Mouse (Mus musculus) intestine, embryonic 16.5 days (tissue): ENCODE measurements around the gene 1700008O03Rik. TPM values are rescaled to one million over a fixed set of nuclear protein-coding genes. Genes with fewer than 3 reads are reported as not detected.

Experiments
- ATAC-seq: fragments of 200-750 bp; cut with Nextera tagmentation; 2 replicates; pipeline ENCODE4 v1.8.0; 2017; ENCODE audit warnings: moderate TSS enrichment, moderate library complexity
- H3K27ac ChIP-seq: fragments of 300-500 bp; sonication (generic); 2 replicates; pipeline ENCODE4 v1.5.1; 2014; ENCODE audit warnings: mild to moderate bottlenecking, low read length
- H3K27me3 ChIP-seq: fragments of 300-500 bp; sonication (generic); replicated peaks from 2 replicates; pipeline ENCODE4 v1.6.1; 2014; ENCODE audit warnings: low read length, control low read depth, mixed read lengths; ENCODE audit not compliant: control insufficient read depth, insufficient read depth
- H3K36me3 ChIP-seq: fragments of 300-500 bp; sonication (generic); 2 replicates; pipeline ENCODE4 v1.6.1; 2014; ENCODE audit warnings: low read length, control low read depth; ENCODE audit not compliant: control insufficient read depth, insufficient read depth
- H3K4me1 ChIP-seq: fragments of 300-500 bp; sonication (generic); 2 replicates; pipeline ENCODE4 v1.6.1; 2014; ENCODE audit warnings: low read length, control low read depth, mixed read lengths; ENCODE audit not compliant: control insufficient read depth, insufficient read depth
- H3K4me2 ChIP-seq: fragments of 300-500 bp; sonication (generic); 2 replicates; pipeline ENCODE4 v1.6.1; 2014; ENCODE audit warnings: low read depth, low read length, control low read depth
- H3K4me3 ChIP-seq: fragments of 300-500 bp; sonication (generic); 2 replicates; pipeline ENCODE4 v1.5.1; 2014; ENCODE audit warnings: mild to moderate bottlenecking, low read length
- H3K9ac ChIP-seq: fragments of 300-500 bp; sonication (generic); 2 replicates; pipeline ENCODE4 v1.6.1; 2014; ENCODE audit warnings: low read depth, low read length
- H3K9me3 ChIP-seq: fragments of 300-500 bp; sonication (generic); 2 replicates; pipeline ENCODE4 v1.6.1; 2016; ENCODE audit warnings: low read length, control low read depth; ENCODE audit not compliant: control insufficient read depth
- WGBS: fragments of 180-500 bp; shearing (Covaris S2); extraction: QIAGEN DNeasy Blood & Tissue Kit; methylation state at CpG from one replicate; pipeline ENCODE4 v1.1.7; 2014; 5-methylcytosine and 5-hydroxymethylcytosine counted together
- polyA plus RNA-seq: library from polyadenylated mRNA; unstranded; fragments of >200 nt; fragmentation: Nextera tagmentation; extraction: Ambion mirVana; gene quantifications from 2 replicates; pipeline ENCODE4 v1.2.1, GENCODE M21; 2015

1700008O03Rik gene
- polyA plus RNA-seq, 1 experiment from 2014 or later, result 0.88 TPM

DNA sequence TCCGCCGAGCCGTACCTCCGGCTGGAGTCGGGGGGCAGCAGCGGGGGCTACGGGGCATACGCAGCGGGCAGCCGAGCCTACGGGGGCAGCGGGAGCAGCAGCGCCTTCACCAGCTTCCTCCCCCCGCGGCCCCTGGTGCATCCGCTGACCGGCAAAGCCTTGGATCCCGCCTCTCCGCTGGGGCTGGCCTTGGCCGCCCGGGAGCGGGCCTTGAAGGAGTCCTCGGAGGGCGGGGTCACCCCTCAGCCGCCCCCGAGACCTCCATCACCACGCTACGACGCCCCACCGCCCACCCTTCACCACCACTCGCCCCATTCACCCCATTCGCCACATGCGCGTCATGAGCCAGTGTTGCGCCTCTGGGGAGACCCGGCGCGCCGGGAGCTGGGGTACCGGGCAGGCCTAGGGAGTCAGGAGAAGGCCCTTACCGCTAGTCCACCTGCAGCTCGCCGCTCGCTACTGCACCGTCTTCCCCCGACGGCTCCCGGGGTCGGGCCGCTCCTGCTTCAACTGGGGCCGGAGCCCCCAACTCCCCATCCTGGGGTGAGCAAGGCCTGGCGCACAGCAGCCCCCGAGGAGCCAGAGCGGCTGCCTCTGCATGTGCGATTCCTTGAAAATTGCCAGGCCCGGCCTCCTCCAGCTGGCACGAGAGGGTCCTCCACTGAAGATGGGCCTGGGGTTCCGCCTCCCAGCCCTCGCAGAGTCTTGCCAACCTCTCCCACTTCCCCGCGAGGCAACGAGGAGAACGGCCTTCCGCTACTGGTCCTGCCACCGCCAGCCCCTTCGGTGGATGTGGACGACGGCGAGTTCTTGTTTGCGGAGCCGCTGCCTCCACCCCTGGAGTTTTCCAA, 32.6 kb downstream of the 1700008O03Rik start:
- Histone ChIP-seq H3K27ac (no peak overlapping the region), H3K4me1 (peaks cover 18% of the 10 kb centered on the region), H3K27me3 (peaks cover 77% of the 10 kb centered on the region), H3K9me3 (no peaks in the 10 kb centered on the region), H3K36me3 (no peaks in the 10 kb centered on the region), H3K4me2 (no peak overlapping the region; the same call in 1 of the 2 replicates), H3K9ac (no peak overlapping the region), H3K4me3 (peak overlapping the region; percentile 14; the same call in 1 of the 2 replicates)
- 3% methylated on average over 63 of the region's 71 CpGs for WGBS
- ATAC-seq, result no peak

DNA sequence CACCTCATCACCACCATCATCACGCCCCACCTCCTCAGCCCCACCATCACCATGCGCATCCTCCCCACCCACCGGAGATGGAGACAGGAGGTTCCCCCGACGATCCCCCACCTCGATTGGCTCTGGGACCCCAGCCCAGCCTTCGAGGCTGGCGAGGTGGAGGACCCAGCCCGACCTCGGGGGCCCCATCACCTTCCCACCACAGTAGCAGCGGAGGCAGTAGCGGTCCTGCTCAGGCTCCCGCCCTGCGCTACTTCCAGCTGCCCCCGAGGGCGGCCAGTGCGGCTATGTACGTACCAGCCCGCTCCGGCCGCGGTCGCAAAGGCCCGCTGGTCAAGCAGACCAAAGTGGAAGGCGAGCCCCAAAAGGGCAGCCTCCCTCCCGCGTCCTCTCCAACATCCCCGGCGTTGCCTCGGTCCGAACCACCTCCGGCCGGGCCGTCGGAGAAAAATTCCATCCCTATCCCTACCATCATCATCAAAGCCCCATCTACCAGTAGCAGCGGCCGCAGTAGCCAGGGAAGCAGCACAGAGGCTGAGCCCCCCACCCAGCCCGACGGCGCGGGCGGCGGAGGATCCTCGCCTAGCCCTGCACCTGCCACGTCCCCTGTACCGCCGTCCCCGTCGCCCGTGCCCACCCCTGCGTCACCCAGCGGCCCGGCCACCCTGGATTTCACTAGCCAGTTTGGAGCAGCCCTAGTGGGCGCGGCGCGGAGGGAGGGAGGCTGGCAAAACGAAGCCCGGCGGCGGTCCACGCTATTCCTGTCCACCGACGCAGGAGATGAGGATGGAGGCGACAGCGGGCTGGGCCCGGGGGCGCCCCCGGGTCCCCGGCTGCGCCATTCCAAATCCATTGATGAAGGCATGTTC, 33.5 kb downstream of the 1700008O03Rik start:
- peaks cover 70% of the 10 kb centered on the region for H3K27me3 ChIP-seq
- no peak overlapping the region for H3K27ac ChIP-seq
- H3K4me1 ChIP-seq, result peaks cover 16% of the 10 kb centered on the region
- 7% methylated on average over 71 of the region's 71 CpGs for WGBS
- no peaks in the 10 kb centered on the region for H3K36me3 ChIP-seq
- 0 out of 2 replicates have a peak overlapping the region, but pooled peaks have one; percentile 2 for H3K4me3 ChIP-seq
- H3K4me2 ChIP-seq, result no peak overlapping the region
- ATAC-seq, result no peak
- H3K9me3 ChIP-seq, result no peaks in the 10 kb centered on the region
- H3K9ac ChIP-seq, result no peak overlapping the region

DNA sequence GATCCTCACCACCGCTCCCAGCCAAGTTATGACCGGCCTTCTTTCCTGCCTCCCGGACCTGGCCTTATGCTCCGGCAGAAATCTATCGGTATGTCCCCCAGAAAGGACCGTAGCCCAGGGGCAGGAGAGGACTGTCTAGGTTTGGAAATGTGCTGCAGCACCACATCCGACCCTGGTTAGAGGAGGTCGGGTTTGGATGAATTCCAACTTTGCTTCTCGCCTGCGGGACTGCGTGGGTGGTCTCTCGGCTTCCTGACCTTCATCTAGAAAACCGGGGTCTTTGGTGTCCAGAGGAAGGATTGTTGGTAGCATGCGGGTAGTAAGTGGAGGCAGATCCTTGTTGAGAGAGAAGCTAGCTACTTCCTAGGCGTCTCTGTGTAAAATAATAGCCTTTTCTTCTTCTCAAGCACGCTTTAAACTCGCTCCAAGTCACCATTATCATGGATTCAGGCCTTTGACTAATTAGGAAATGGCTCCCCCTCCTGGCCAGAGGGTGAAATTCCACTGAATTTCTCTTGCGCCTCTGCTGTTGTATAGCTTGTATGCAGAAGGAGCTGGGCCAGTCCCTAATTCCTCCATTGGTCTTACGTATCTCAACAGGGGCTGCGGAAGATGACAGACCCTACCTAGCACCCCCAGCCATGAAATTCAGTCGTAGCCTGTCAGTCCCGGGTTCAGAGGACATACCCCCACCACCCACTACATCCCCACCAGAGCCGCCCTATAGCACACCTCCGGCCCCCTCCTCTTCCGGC, 34.5 kb downstream of the 1700008O03Rik start:
- Histone ChIP-seq H3K4me3 (peak overlapping the region; percentile 35), H3K27ac (no peak overlapping the region), H3K9me3 (no peaks in the 10 kb centered on the region), H3K9ac (peak overlapping the region; percentile 59), H3K27me3 (peaks cover 61% of the 10 kb centered on the region), H3K36me3 (no peaks in the 10 kb centered on the region), H3K4me1 (peaks cover 9% of the 10 kb centered on the region; the same call in 1 of the 2 replicates), H3K4me2 (peak overlapping the region; percentile 60)
- peak; percentile 57 for ATAC-seq
- 6% methylated on average over 25 of the region's 25 CpGs for WGBS

DNA sequence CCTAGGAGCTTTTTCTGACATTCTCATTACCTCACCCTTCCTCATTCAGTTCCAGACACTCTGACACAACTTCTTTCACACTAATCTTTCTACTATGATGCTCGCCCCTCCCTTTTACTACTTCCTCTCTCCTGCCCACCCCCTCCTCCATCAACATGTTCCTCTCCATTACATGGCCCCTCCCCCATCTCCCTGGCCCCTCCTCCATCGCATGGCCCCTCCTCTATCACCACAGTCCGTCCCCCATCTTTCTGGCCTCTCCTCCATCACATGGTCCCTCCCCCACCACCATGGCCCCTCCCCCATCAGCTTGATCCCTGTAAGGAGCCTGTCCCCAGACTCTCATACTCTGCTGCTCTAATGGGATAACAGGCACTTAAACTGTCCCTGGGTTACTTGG, 36.6 kb downstream of the 1700008O03Rik start:
- Histone ChIP-seq H3K4me3 (no peak overlapping the region), H3K4me2 (no peak overlapping the region), H3K9ac (no peak overlapping the region), H3K36me3 (no peaks in the 10 kb centered on the region), H3K4me1 (peaks cover 9% of the 10 kb centered on the region; the same call in 1 of the 2 replicates), H3K27ac (no peak overlapping the region), H3K9me3 (no peaks in the 10 kb centered on the region), H3K27me3 (peaks cover 40% of the 10 kb centered on the region)
- ATAC-seq, result no peak
- whole genome bisulfite sequencing, result 27% methylated on average over 3 of the region's 3 CpGs

DNA sequence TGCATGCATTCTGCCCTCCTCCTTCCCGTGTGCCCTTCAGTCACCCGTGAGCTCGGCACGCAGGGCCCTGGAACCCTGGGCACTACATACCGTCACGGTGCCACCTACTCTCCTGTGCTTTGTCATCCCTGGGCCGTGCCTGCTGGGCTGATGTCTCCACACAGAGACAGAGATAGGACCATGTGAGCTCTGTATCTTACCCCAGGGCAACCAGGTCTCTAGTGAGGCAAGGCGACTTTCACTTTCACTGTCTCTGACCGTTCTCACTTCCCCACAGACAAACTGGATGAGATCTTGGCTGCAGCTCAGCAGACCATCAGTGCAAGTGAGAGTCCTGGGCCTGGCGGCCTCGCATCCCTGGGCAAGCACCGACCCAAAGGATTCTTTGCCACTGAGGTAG, 41.0 kb downstream of the 1700008O03Rik start:
- Histone ChIP-seq H3K27ac (no peak overlapping the region), H3K9me3 (no peaks in the 10 kb centered on the region), H3K9ac (no peak overlapping the region), H3K4me3 (no peak overlapping the region), H3K27me3 (peaks cover 7% of the 10 kb centered on the region; the same call in 1 of the 2 replicates), H3K36me3 (no peaks in the 10 kb centered on the region), H3K4me2 (no peak overlapping the region), H3K4me1 (no peaks in the 10 kb centered on the region)
- no peak for ATAC-seq
- WGBS, result 76% methylated on average over 12 of the region's 12 CpGs

DNA sequence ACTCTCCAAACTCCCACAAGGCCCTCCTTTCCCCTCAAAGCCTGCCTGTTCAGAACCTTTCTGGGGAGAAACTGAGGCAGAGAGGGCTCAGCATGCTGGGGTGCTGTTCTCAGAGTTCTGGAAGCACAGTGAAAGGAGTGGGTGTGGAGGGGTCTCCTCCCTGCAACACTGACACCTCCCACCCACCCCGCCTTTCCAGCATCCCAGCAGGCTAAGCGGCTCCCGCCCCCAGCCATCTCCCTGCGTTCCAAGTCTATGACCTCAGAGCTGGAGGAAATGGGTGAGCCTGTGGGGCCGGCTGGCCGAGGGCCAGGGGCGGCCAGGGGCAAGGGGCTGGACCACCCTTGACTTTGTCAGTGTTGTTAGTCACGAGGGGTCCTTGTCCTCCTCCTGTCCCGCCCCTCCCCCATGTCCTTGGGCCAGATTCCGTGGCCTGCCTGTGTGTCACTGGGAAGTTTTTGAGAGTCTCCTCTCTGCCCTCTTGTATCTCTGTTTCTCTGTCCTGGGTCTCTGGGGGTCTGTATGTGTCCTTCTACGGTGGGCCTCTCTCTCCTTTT, 42.1 kb downstream of the 1700008O03Rik start:
- no peak overlapping the region for H3K27ac ChIP-seq
- 22% methylated on average over 11 of the region's 11 CpGs for WGBS
- no peaks in the 10 kb centered on the region for H3K36me3 ChIP-seq
- peak; percentile 40; the same call in 1 of the 2 replicates for ATAC-seq
- no peak overlapping the region for H3K4me2 ChIP-seq
- H3K4me3 ChIP-seq, result no peak overlapping the region
- H3K9me3 ChIP-seq, result no peaks in the 10 kb centered on the region
- H3K27me3 ChIP-seq, result 0 out of 2 replicates have a peak, but pooled peaks cover 6% of the 10 kb centered on the region
- no peaks in the 10 kb centered on the region for H3K4me1 ChIP-seq
- H3K9ac ChIP-seq, result 0 out of 2 replicates have a peak overlapping the region, but pooled peaks have one; percentile 10

DNA sequence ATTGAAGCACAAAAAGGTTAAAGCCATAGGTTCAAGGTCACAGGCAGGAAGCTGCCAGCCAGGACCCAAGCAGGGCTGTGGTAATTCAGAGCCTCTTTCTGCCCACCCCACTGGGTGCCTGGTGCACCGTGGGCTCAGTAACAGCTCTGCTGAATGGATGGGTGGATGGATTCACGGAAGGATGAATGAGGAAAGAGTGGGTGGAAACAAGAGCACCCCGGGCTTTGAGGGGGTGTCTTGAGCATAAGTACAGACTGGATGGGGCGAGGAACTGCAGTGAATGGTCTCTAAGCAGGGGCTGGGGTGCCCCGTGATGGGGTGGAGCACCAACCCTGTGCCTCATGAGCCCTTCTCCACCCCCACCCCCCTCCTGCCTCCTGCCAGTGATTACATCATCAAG, 43.9 kb downstream of the 1700008O03Rik start:
- H3K9ac ChIP-seq, result no peak overlapping the region
- WGBS, result 64% methylated on average over 5 of the region's 5 CpGs
- H3K4me1 ChIP-seq, result no peaks in the 10 kb centered on the region
- no peak for ATAC-seq
- H3K4me2 ChIP-seq, result no peak overlapping the region
- H3K9me3 ChIP-seq, result no peaks in the 10 kb centered on the region
- no peak overlapping the region for H3K4me3 ChIP-seq
- H3K27me3 ChIP-seq, result peaks cover 21% of the 10 kb centered on the region
- H3K27ac ChIP-seq, result no peak overlapping the region
- no peaks in the 10 kb centered on the region for H3K36me3 ChIP-seq

DNA sequence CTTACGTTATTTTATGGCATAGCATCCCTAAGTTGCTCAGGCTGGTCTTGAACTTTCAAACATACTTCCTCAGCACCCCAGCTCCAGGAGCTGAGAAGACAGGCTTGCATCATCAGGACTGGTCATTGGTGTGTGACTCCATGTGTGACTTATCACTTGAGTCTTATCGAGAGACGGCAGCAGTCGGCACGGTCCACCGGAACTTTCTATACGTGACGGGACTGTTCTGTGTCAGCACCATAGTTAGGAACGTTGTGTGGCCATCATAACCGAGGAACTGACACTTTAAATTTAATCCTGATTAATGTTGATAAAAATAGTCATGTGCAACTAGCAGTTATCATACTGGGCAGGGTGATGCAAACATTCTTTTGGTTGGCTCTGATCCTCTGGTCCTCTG, 44.5 kb downstream of the 1700008O03Rik start:
- Histone ChIP-seq H3K36me3 (no peaks in the 10 kb centered on the region), H3K9me3 (no peaks in the 10 kb centered on the region), H3K9ac (no peak overlapping the region), H3K4me2 (no peak overlapping the region), H3K4me3 (no peak overlapping the region), H3K27me3 (peaks cover 27% of the 10 kb centered on the region), H3K27ac (no peak overlapping the region), H3K4me1 (no peaks in the 10 kb centered on the region)
- 83% methylated on average over 10 of the region's 10 CpGs for WGBS
- ATAC-seq, result no peak
